ENCODE assay signal across 12 mouse cellular contexts in the genomic region with DNA sequence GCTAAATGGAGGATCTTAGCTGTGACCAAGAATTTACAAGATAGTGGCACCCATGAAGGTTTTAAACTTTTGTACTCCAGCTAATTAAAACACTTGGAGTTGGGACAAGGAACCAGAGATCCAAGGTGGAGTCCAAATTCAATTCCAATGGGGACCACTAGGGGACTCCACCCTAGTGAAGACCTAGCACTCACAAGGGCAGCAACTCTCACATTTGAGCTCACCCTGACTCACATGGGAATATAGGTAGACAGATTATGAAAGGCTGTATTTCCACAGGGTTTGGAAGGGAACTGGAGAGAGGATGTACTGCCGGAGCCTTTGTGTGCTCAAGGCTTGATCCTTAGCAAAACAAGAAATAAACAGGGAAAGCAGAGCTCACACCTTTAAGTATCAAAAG. TPM values are rescaled to one million over a fixed set of nuclear protein-coding genes. Genes with fewer than 3 reads are reported as not detected.
A peak's percentile ranks its signal among the peaks of the same experiment; 100 is the strongest.
DNase-seq lines count a peak whose midpoint lies in the region; ATAC-seq and TF ChIP-seq lines count a peak whose summit lies in the region.
"Had no signal": no experiment of that assay in that cellular context is flagged by ENCODE, and none has a peak within 500 bp of the region (broad histone marks: within the 10 kb centered on the region; RNA-seq: fewer than 3 reads in every experiment).

No protein-coding gene starts in this region.

- H3K36me3 ChIP-seq in forebrain, postnatal 0 days (ENCODE audit: insufficient read depth) = no peaks in the 10 kb centered on the region
- H3K36me3 ChIP-seq in forebrain, embryonic 16.5 days (ENCODE audit: control insufficient read depth, insufficient read depth) = no peaks in the 10 kb centered on the region
- no peaks in the 10 kb centered on the region for H3K36me3 ChIP-seq in midbrain, postnatal 0 days (ENCODE audit: insufficient read depth, low read length)
- no peaks in the 10 kb centered on the region for H3K36me3 ChIP-seq in midbrain, embryonic 15.5 days (replicated peaks)
- H3K36me3 ChIP-seq: embryonic facial prominence, embryonic 15.5 days; limb, embryonic 12.5 days had no signal

- H3K4me1 ChIP-seq in forebrain, postnatal 0 days (ENCODE audit: insufficient read depth) = no peaks in the 10 kb centered on the region
- no peaks in the 10 kb centered on the region for H3K4me1 ChIP-seq in forebrain, embryonic 16.5 days (replicated peaks; ENCODE audit: control insufficient read depth, insufficient read depth, low read length)
- no peaks in the 10 kb centered on the region for H3K4me1 ChIP-seq in midbrain, postnatal 0 days (ENCODE audit: insufficient read depth, low read length)
- no peaks in the 10 kb centered on the region for H3K4me1 ChIP-seq in midbrain, embryonic 15.5 days
- H3K4me1 ChIP-seq: embryonic facial prominence, embryonic 15.5 days; limb, embryonic 12.5 days had no signal

- no peak overlapping the region for H3K4me2 ChIP-seq in forebrain, postnatal 0 days (ENCODE audit: low read depth)
- H3K4me2 ChIP-seq in forebrain, embryonic 16.5 days (ENCODE audit: low read length) = no peak overlapping the region
- no peak overlapping the region for H3K4me2 ChIP-seq in midbrain, postnatal 0 days (ENCODE audit: low read depth, low read length, poor library complexity, severe bottlenecking)
- no peak overlapping the region for H3K4me2 ChIP-seq in midbrain, embryonic 15.5 days
- H3K4me2 ChIP-seq: embryonic facial prominence, embryonic 15.5 days; limb, embryonic 12.5 days had no signal

- no peaks in the 10 kb centered on the region for H3K9me3 ChIP-seq in forebrain, postnatal 0 days (ENCODE audit: low read length)
- no peaks in the 10 kb centered on the region for H3K9me3 ChIP-seq in forebrain, embryonic 16.5 days (ENCODE audit: control insufficient read depth, low read length)
- no peaks in the 10 kb centered on the region for H3K9me3 ChIP-seq in midbrain, postnatal 0 days (ENCODE audit: low read length)
- H3K9me3 ChIP-seq in midbrain, embryonic 15.5 days = no peaks in the 10 kb centered on the region
- H3K9me3 ChIP-seq: embryonic facial prominence, embryonic 15.5 days; limb, embryonic 12.5 days had no signal

- H3K27ac ChIP-seq in forebrain, postnatal 0 days (ENCODE audit: low read depth, low read length) = no peak overlapping the region
- H3K27ac ChIP-seq in forebrain, embryonic 16.5 days (ENCODE audit: low read length) = no peak overlapping the region
- H3K27ac ChIP-seq in midbrain, postnatal 0 days (ENCODE audit: low read depth, low read length) = no peak overlapping the region
- no peak overlapping the region for H3K27ac ChIP-seq in midbrain, embryonic 15.5 days
- H3K27ac ChIP-seq: embryonic facial prominence, embryonic 15.5 days; limb, embryonic 12.5 days had no signal

- TF ChIP-seq POLR2A in brain, embryonic 14.5 days (IDR thresholded peaks at IDR 0.05; ENCODE audit: borderline replicate concordance, extremely low read depth, insufficient read depth, insufficient read length, poor library complexity, severe bottlenecking) = no peak

- no peak overlapping the region for H3K4me3 ChIP-seq in forebrain, postnatal 0 days (ENCODE audit: low read depth, low read length)
- H3K4me3 ChIP-seq in forebrain, embryonic 16.5 days (replicated peaks; ENCODE audit: low read length) = no peak overlapping the region
- no peak overlapping the region for H3K4me3 ChIP-seq in midbrain, postnatal 0 days (ENCODE audit: low read depth, low read length)
- no peak overlapping the region for H3K4me3 ChIP-seq in midbrain, embryonic 15.5 days
- H3K4me3 ChIP-seq: embryonic facial prominence, embryonic 15.5 days; limb, embryonic 12.5 days; myocyte had no signal

- ATAC-seq in forebrain, postnatal 0 days = no peak
- no peak for ATAC-seq in forebrain, embryonic 16.5 days
- no peak for ATAC-seq in midbrain, postnatal 0 days (ENCODE audit: low FRiP score)
- no peak for ATAC-seq in midbrain, embryonic 15.5 days (replicated peaks)

- 97% methylated on average over 1 of the region's 1 CpGs for WGBS in forebrain, postnatal 0 days
- 100% methylated on average over 1 of the region's 1 CpGs for WGBS in forebrain, embryonic 16.5 days
- WGBS in midbrain, postnatal 0 days = 93% methylated on average over 1 of the region's 1 CpGs
- 100% methylated on average over 1 of the region's 1 CpGs for WGBS in midbrain, embryonic 15.5 days

- peak; percentile 26; the same call in 1 of the 2 replicates for TF ChIP-seq CTCF in forebrain, postnatal 0 days (IDR thresholded peaks at IDR 0.05; ENCODE audit: low read depth)
- TF ChIP-seq CTCF in midbrain, postnatal 0 days (IDR thresholded peaks at IDR 0.05) = peak; percentile 29; the same call in 1 of the 2 replicates
- TF ChIP-seq CTCF in brain, embryonic 14.5 days (IDR thresholded peaks at IDR 0.05; ENCODE audit: borderline replicate concordance, extremely low read depth, insufficient read depth, insufficient read length) = peak; percentile 37; the same call in 1 of the 2 replicates

- no peak for DNase-seq in forebrain, postnatal 0 days
- DNase-seq in midbrain, postnatal 0 days (ENCODE audit: low spot score) = no peak
- no peak for DNase-seq in brain, embryonic 14.5 days (ENCODE audit: low read depth)
- peak; percentile 35 for DNase-seq in retina, postnatal 1 day
- no peak for DNase-seq in gastrocnemius, postnatal 4 days (ENCODE audit: low spot score in 2 of 2)
- DNase-seq in right cerebral cortex, postnatal 14 days = no peak
- DNase-seq: right cerebral cortex, postnatal 4 days had no signal

- no peak overlapping the region for H3K9ac ChIP-seq in forebrain, postnatal 0 days
- H3K9ac ChIP-seq in forebrain, embryonic 16.5 days (replicated peaks; ENCODE audit: low read depth, low read length) = no peak overlapping the region
- no peak overlapping the region for H3K9ac ChIP-seq in midbrain, postnatal 0 days (replicated peaks; ENCODE audit: low read length, poor library complexity, severe bottlenecking)
- no peak overlapping the region for H3K9ac ChIP-seq in midbrain, embryonic 15.5 days
- H3K9ac ChIP-seq: embryonic facial prominence, embryonic 15.5 days; limb, embryonic 12.5 days had no signal

- no peaks in the 10 kb centered on the region for H3K27me3 ChIP-seq in forebrain, postnatal 0 days (ENCODE audit: insufficient read depth, low read length)
- H3K27me3 ChIP-seq in forebrain, embryonic 16.5 days (replicated peaks; ENCODE audit: control insufficient read depth, insufficient read depth, low read length) = no peaks in the 10 kb centered on the region
- no peaks in the 10 kb centered on the region for H3K27me3 ChIP-seq in midbrain, postnatal 0 days (ENCODE audit: insufficient read depth, low read length)
- no peaks in the 10 kb centered on the region for H3K27me3 ChIP-seq in midbrain, embryonic 15.5 days (replicated peaks)
- H3K27me3 ChIP-seq: embryonic facial prominence, embryonic 15.5 days; limb, embryonic 12.5 days had no signal

RNA-seq across cellular contexts. Expression of a gene that starts 9.0 kb away (rescaled TPM):
- 35.7 and 38.6 TPM in 2 replicates for total RNA-seq in forebrain, postnatal 0 days (2014; rRNA removed)
- polyA plus RNA-seq in forebrain, postnatal 0 days (2015; fragmentation: Nextera tagmentation; extraction: Ambion mirVana) = 14.8 and 23.6 TPM in 2 replicates
- 9.3 and 12.6 TPM in 2 replicates for polyA plus RNA-seq in forebrain, embryonic 16.5 days (2015; fragmentation: Nextera tagmentation; extraction: Ambion mirVana)
- 79.8 and 92.3 TPM in 2 replicates for total RNA-seq in midbrain, postnatal 0 days (2014; rRNA removed)
- 40.6 and 43.1 TPM in 2 replicates for polyA plus RNA-seq in midbrain, postnatal 0 days (2015; fragmentation: Nextera tagmentation; extraction: Ambion mirVana)
- polyA plus RNA-seq in midbrain, embryonic 15.5 days (2015; fragmentation: Nextera tagmentation; extraction: Ambion mirVana) = 25.8 and 27.4 TPM in 2 replicates
- polyA plus RNA-seq in brain, embryonic 14.5 days (2012; rRNA removed) = 9.7 and 16.1 TPM in 2 replicates
- 10 to 100 TPM; 15.4 to 18.1 TPM for total RNA-seq in gastrocnemius, postnatal 4 days (2021)
